Mouse (Mus musculus) brain, embryonic 14.5 days (tissue): ENCODE data around the gene Fcho1.

ENCODE experiments used
- CTCF ChIP-seq: fragments of 200-500 bp; IDR thresholded peaks from 2 replicates; pipeline ENCODE4 v1.5.1; 2012; ENCODE audit warnings: inconsistent platforms, mild to moderate bottlenecking, moderate library complexity, borderline replicate concordance; ENCODE audit not compliant: insufficient read depth, insufficient read length; ENCODE audit errors: extremely low read depth
- POLR2A ChIP-seq: fragments of 200-500 bp; IDR thresholded peaks from 2 replicates; pipeline ENCODE4 v1.6.1; 2012; ENCODE audit warnings: mild to moderate bottlenecking, inconsistent platforms, borderline replicate concordance; ENCODE audit not compliant: poor library complexity, insufficient read depth, insufficient read length, severe bottlenecking; ENCODE audit errors: extremely low read depth

DNA sequence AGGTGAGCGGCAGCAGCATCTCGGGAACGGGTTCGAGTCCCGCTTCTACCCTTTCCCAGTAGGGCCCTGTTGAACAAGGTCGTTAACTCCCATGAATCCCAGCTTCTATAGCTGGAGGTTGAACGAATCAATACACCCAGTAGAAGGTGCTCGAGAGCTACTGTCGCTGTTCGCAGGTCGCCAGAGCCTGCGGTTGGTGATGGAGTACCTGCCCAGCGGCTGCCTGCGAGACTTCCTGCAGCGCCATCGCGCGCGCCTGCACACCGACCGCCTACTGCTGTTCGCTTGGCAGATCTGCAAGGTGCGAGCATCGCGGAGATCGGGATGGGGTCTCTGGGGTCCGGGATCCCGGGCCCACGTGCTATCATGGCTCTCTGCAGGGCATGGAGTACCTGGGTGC, 39.9 kb downstream of the Fcho1 start:
- peak; percentile 48; the same call in 1 of the 2 replicates for TF ChIP-seq CTCF
- no peak for TF ChIP-seq POLR2A
